Mouse (Mus musculus): Measurements from ENCODE around the gene Tmem59.

The Tmem59 gene

GRCm38 (mm10) chr4:107179561-107179960 is 1.4 kb downstream of the Tmem59 start:
- DNase-seq (ENCODE audit: low read depth, low spot score): no peak

GRCm38 (mm10) chr4:107180746-107181145 is 2.5 kb downstream of the Tmem59 start:
- DNase-seq (ENCODE audit: low read depth, low spot score): no peak

- DNase-seq (ENCODE audit: low read depth, low spot score): no peak
Measured at GRCm38 (mm10) chr4:107181866-107182265, 3.7 kb downstream of the Tmem59 start.

- no peak for DNase-seq (ENCODE audit: low read depth, low spot score)
Measured at GRCm38 (mm10) chr4:107182796-107183195, 4.6 kb downstream of the Tmem59 start.

GRCm38 (mm10) chr4:107183203-107183602 is 5.0 kb downstream of the Tmem59 start:
- no peak for DNase-seq (ENCODE audit: low read depth, low spot score)

- no peak for DNase-seq (ENCODE audit: low read depth, low spot score)
Measured at GRCm38 (mm10) chr4:107185703-107186102, 7.5 kb downstream of the Tmem59 start.

- DNase-seq (ENCODE audit: low read depth, low spot score): no peak
Measured at GRCm38 (mm10) chr4:107193841-107194240, 15.6 kb downstream of the Tmem59 start.

- DNase-seq (ENCODE audit: low read depth, low spot score): peak; percentile 53
Measured at GRCm38 (mm10) chr4:107196454-107196853, 18.3 kb downstream of the Tmem59 start.

GRCm38 (mm10) chr4:107198072-107198471 is 19.9 kb downstream of the Tmem59 start:
- DNase-seq (ENCODE audit: low read depth, low spot score): no peak

GRCm38 (mm10) chr4:107201779-107202178 is 23.6 kb downstream of the Tmem59 start:
- peak; percentile 65 for DNase-seq (ENCODE audit: low read depth, low spot score)

GRCm38 (mm10) chr4:107203001-107203400 is 24.8 kb downstream of the Tmem59 start:
- DNase-seq (ENCODE audit: low read depth, low spot score): peak; percentile 16

GRCm38 (mm10) chr4:107207016-107207415 is 28.8 kb downstream of the Tmem59 start:
- no peak for DNase-seq (ENCODE audit: low read depth, low spot score)

GRCm38 (mm10) chr4:107208880-107209279 is 30.7 kb downstream of the Tmem59 start, which contains the start of gene Ldlrad1:
Gene Ldlrad1, plus strand, starts transcription at chr4:107209180.
- no peak for DNase-seq (ENCODE audit: low read depth, low spot score)

- peak; percentile 57 for DNase-seq (ENCODE audit: low read depth, low spot score)
Measured at GRCm38 (mm10) chr4:107210483-107211097, 32.4 kb downstream of the Tmem59 start.

- DNase-seq (ENCODE audit: low read depth, low spot score): no peak
Measured at GRCm38 (mm10) chr4:107211465-107211864, 33.3 kb downstream of the Tmem59 start.

GRCm38 (mm10) chr4:107211936-107212335 is 33.7 kb downstream of the Tmem59 start:
- DNase-seq (ENCODE audit: low read depth, low spot score): no peak

- DNase-seq (ENCODE audit: low read depth, low spot score): no peak
Measured at GRCm38 (mm10) chr4:107213279-107214011, 35.2 kb downstream of the Tmem59 start.

GRCm38 (mm10) chr4:107217574-107217973 is 39.4 kb downstream of the Tmem59 start:
- DNase-seq (ENCODE audit: low read depth, low spot score): no peak

- no peak for DNase-seq (ENCODE audit: low read depth, low spot score)
Measured at GRCm38 (mm10) chr4:107221524-107221923, 43.3 kb downstream of the Tmem59 start.

GRCm38 (mm10) chr4:107223225-107224204 is 45.3 kb downstream of the Tmem59 start:
- peak; percentile 62 for DNase-seq (ENCODE audit: low read depth, low spot score)

GRCm38 (mm10) chr4:107226313-107226712 is 48.1 kb downstream of the Tmem59 start:
- no peak for DNase-seq (ENCODE audit: low read depth, low spot score)

GRCm38 (mm10) chr4:107232219-107232618 is 54.0 kb downstream of the Tmem59 start:
- no peak for DNase-seq (ENCODE audit: low read depth, low spot score)

All from CD4-positive helper T cell, adult 2 months (primary cell).